Mouse (Mus musculus) E14TG2a.4 (cell line): ENCODE data around the gene Tbx2.

ENCODE experiments used
- H3K27me3 ChIP-seq: 2 replicates; pipeline ENCODE4 v1.6.1; 2014; ENCODE audit warnings: low read length, control low read depth; ENCODE audit not compliant: insufficient read depth
- H3K36me3 ChIP-seq: 2 replicates; pipeline ENCODE4 v1.6.1; 2014; ENCODE audit warnings: low read length, control low read depth; ENCODE audit not compliant: insufficient read depth
- H3K4me1 ChIP-seq: replicated peaks from 2 replicates; pipeline ENCODE4 v1.6.1; 2014; ENCODE audit warnings: low read depth, low read length, control low read depth
- H3K4me3 ChIP-seq: replicated peaks from 2 replicates; pipeline ENCODE4 v1.5.1; 2014; ENCODE audit warnings: mild to moderate bottlenecking, low read length
- H3K9me3 ChIP-seq: 2 replicates; pipeline ENCODE4 v1.6.1; 2014; ENCODE audit warnings: low read length, control low read depth
- CTCF ChIP-seq: conservative IDR thresholded peaks from 2 replicates; pipeline ENCODE4 v1.5.1; 2014; ENCODE audit warnings: low read length
- NANOG ChIP-seq: IDR thresholded peaks from 2 replicates; pipeline ENCODE4 v1.6.1; 2014; ENCODE audit warnings: borderline replicate concordance, low read length, mixed read lengths
- POU5F1 ChIP-seq: IDR thresholded peaks from 2 replicates; pipeline ENCODE4 v1.6.1; 2014; ENCODE audit warnings: low read length, borderline replicate concordance

Gene Tbx2

DNA sequence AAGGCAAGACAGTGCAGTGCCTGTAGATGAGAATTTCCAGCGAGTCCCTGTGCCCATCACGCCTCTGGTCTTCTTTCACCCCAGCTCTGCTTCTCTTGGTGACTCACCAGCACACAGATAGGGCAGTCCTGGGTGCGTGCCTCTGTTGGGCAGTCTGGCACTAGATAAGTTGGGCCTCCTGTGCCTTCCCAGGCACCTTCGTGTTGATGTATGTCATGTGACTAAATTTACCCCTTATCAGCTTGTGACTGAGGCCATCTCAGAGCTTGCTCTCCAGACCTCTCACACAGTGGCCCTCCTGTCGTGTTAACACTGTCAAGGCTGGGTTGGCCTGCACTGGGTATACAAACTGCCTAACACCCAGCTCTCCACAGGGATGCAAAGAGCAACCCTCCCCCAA, 28.3 kb upstream of the Tbx2 start:
- Histone ChIP-seq H3K27me3 (no peaks in the 10 kb centered on the region), H3K9me3 (no peaks in the 10 kb centered on the region), H3K4me3 (no peak overlapping the region), H3K36me3 (no peaks in the 10 kb centered on the region), H3K4me1 (peaks cover 11% of the 10 kb centered on the region; the same call in 1 of the 2 replicates)
- TF ChIP-seq NANOG (no peak), POU5F1 (no peak), CTCF (no peak)

DNA sequence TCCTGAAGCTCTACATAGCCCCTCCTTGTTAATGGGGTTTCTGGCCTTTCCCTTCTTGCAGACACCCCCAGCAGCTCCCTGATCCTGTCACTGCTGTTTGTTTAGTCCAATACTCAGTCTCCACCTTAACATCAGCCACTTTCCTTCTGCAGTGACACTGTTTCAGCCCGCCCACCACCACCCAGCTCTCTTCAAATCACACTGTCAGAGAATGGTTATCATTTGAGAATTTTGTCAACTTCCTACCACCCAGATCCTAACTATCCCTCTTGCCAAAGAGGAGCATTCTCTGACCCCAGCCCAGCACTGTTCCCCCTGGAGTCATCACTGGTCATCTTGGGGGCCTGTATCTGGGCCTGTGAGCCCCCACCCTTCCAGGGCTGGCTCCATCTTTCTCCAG, 26.6 kb upstream of the Tbx2 start:
- Histone ChIP-seq H3K9me3 (no peaks in the 10 kb centered on the region), H3K4me1 (peaks cover 8% of the 10 kb centered on the region; the same call in 1 of the 2 replicates), H3K36me3 (no peaks in the 10 kb centered on the region), H3K27me3 (no peaks in the 10 kb centered on the region), H3K4me3 (no peak overlapping the region)
- no peak for TF ChIP-seq CTCF
- TF ChIP-seq NANOG = no peak
- no peak for TF ChIP-seq POU5F1

DNA sequence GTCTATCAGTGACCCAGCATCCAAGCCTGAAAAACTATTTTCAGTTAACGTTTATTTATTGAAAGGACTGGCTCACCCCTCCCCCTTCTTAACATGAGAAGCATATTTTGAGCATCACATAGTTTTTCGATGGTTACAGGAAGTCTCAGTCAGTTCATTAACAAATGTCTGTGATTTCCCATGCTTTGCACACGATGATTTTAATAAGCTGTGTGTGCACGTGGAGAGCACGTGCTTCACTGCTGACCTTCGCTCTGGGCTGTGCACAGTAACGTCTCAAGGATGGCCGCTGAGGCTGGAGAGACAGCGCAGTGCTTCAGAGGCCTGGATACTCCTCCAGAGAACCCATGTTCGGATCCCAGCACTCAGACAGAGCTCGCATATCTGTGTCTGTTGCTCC, 25.0 kb upstream of the Tbx2 start:
- no peaks in the 10 kb centered on the region for H3K9me3 ChIP-seq
- no peaks in the 10 kb centered on the region for H3K36me3 ChIP-seq
- H3K4me1 ChIP-seq = no peaks in the 10 kb centered on the region
- H3K27me3 ChIP-seq = no peaks in the 10 kb centered on the region
- no peak for TF ChIP-seq POU5F1
- no peak for TF ChIP-seq CTCF
- no peak for TF ChIP-seq NANOG
- H3K4me3 ChIP-seq = no peak overlapping the region

DNA sequence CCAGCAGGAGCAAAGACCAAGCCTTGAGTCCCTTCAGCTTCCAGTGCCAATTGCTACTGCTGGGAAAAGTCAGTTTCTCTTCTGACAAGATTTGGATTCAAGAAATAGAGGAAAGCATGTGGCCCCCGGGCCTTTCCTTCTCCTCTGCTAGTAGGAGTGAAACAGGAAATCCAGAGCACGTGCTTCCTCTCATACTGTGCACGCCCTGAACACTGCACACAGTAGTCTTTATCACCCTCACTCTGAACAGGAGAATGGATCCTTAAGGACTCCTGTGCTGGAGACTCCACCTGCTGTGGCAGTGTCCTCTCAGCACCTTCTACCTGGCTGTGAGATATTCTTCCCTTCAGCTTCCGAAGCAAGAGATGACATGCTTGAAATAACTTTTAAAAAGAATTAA, 21.1 kb upstream of the Tbx2 start:
- no peak overlapping the region for H3K4me3 ChIP-seq
- no peaks in the 10 kb centered on the region for H3K9me3 ChIP-seq
- no peak for TF ChIP-seq POU5F1
- no peak for TF ChIP-seq NANOG
- TF ChIP-seq CTCF = no peak
- H3K4me1 ChIP-seq = no peaks in the 10 kb centered on the region
- no peaks in the 10 kb centered on the region for H3K27me3 ChIP-seq
- no peaks in the 10 kb centered on the region for H3K36me3 ChIP-seq

DNA sequence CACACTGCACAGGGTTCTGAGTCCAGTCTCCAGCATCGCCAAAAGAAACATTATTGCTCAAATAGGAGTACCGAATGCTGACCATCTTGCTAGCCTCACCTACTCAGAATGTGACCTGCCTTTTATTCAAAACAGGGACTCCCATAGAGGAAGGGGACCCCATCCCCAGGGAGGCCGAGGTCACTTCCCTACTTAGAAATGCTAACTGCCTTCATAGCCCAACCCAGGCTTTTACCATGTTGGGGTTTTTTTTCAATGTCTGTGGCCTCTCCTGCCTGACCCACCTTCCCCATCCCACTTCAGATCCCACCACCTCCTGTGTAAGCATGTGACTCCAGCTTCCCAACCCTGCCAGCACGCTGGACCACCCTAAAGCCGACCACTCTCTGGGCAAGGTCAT, 20.7 kb upstream of the Tbx2 start:
- no peak for TF ChIP-seq NANOG
- no peak for TF ChIP-seq POU5F1
- no peak for TF ChIP-seq CTCF
- no peaks in the 10 kb centered on the region for H3K4me1 ChIP-seq
- no peaks in the 10 kb centered on the region for H3K27me3 ChIP-seq
- H3K4me3 ChIP-seq = no peak overlapping the region
- H3K36me3 ChIP-seq = no peaks in the 10 kb centered on the region
- H3K9me3 ChIP-seq = no peaks in the 10 kb centered on the region

DNA sequence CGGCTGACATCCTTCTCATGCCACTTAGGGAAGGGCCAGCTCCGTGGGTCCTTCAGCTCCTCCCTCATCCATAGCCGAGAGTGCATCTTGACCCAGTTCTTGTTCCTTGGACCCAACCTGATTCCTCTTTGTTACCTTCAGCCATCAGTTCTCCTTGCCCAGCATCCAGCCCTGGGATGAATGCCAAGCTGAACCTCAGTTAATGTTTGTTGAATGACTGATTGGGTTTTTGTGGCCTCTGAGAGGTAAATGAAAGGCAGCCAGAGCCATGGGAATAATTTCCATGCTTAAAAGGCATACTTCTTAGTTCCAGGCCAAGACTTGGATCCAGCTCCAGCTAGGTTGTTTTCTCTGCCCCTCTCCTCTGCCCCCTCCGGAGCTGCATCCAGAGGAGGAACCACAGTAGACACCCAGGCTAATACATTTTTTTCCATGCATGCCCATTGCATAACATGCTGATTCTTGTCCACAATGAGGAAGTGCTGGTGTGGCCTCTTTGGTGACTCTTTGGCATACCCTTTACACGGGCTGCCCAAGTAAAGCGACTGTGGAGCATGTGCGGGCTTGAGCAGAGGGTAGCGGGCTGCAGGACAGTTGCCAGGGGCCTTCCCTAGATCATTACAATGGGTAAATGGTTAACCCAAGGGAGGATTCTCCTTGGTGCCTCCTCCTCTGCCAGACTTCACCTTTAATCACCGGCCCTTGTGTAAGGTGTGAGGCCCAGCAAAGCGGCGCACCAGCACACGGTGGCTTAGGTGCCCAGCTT, 20.0 kb upstream of the Tbx2 start:
- Histone ChIP-seq H3K4me1 (no peaks in the 10 kb centered on the region), H3K9me3 (no peaks in the 10 kb centered on the region), H3K36me3 (no peaks in the 10 kb centered on the region), H3K27me3 (no peaks in the 10 kb centered on the region), H3K4me3 (no peak overlapping the region)
- TF ChIP-seq POU5F1 (no peak), CTCF (no peak), NANOG (no peak)

DNA sequence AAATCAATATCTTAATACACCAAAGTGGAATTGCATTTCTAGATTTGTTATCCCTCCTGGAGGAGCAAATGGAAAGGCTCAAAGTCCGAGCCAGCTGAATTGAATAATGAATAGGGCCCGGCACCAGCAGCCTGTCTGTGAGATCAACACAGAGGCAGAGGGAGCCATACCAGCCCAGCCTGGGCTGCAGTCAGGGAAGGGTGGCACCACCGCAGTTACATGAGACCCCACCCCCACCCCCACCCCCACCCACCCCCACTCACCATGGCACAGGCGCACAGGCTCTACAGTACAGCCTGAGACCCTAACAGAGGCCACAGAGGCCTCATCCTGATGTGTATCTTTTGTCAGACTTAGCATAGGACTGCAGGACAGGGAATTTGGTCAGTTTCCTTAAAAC, 17.7 kb upstream of the Tbx2 start:
- TF ChIP-seq NANOG (no peak), POU5F1 (no peak), CTCF (no peak)
- no peak overlapping the region for H3K4me3 ChIP-seq
- no peaks in the 10 kb centered on the region for H3K36me3 ChIP-seq
- H3K9me3 ChIP-seq = no peaks in the 10 kb centered on the region
- H3K27me3 ChIP-seq = no peaks in the 10 kb centered on the region
- H3K4me1 ChIP-seq = no peaks in the 10 kb centered on the region

DNA sequence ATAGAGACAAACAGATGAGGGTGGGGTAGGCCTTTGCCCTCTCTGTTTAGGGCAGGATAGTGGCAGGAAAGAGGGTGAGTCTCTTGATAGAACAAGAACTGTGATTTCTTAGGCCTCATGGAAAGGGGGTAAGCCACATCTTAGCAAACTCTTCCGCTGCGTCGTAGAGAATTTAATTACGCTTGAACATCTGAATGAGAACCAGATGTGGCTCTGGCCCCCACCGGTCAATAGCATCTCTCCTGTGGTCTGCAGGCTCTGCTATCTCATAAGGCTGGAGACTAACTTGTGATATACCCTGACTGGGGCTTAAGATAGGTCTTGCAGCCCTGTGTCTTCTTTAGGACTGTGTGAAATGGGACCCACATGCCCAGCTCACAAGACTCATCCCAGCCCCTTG, 15.9 kb upstream of the Tbx2 start:
- TF ChIP-seq POU5F1 = no peak
- no peaks in the 10 kb centered on the region for H3K4me1 ChIP-seq
- no peaks in the 10 kb centered on the region for H3K27me3 ChIP-seq
- H3K4me3 ChIP-seq = no peak overlapping the region
- H3K36me3 ChIP-seq = no peaks in the 10 kb centered on the region
- H3K9me3 ChIP-seq = no peaks in the 10 kb centered on the region

DNA sequence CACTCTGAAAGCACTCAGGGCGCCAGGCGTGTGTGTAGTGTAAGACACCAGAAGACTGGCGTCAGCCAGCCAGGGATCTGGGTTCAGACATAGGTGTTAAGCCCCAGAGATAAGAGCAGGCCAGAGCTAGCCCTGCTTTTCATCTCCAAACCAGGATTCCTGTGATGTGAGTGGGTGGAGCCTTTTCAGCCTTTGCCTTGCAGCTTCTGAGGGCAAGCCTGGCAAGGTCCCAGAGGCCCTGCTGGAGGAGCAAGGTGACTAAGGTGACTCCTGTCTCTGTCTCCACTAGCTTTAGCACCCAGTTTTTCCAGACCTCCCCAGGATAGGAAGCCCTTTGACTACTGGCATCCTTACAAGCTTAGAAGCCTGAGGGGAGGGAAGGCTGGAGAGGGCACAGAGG, 13.9 kb upstream of the Tbx2 start:
- TF ChIP-seq CTCF = no peak
- no peak for TF ChIP-seq POU5F1
- no peak for TF ChIP-seq NANOG
- H3K4me3 ChIP-seq = no peak overlapping the region
- no peaks in the 10 kb centered on the region for H3K27me3 ChIP-seq
- no peaks in the 10 kb centered on the region for H3K9me3 ChIP-seq
- H3K36me3 ChIP-seq = no peaks in the 10 kb centered on the region
- no peaks in the 10 kb centered on the region for H3K4me1 ChIP-seq
